Mouse (Mus musculus): Measurements from ENCODE around the gene Farp1. TPM values are rescaled to one million over a fixed set of nuclear protein-coding genes. Genes with fewer than 3 reads are reported as not detected.

Farp1 gene
- total and polyA plus RNA-seq, 2 experiments = 4.2 to 8.6 TPM

GRCm38 (mm10) chr14:121247287-121247686, 212.3 kb downstream of the Farp1 start:
- Histone ChIP-seq H3K36me3 (ENCODE audit: control insufficient read depth, insufficient read depth, low read length) (peaks cover 3% of the 10 kb centered on the region; the same call in 1 of the 2 replicates), H3K4me1 (ENCODE audit: control insufficient read depth, insufficient read depth, low read length) (peaks cover 8% of the 10 kb centered on the region; the same call in 1 of the 2 replicates), H3K9ac (ENCODE audit: low read depth, low read length) (no peak overlapping the region), H3K79me2 (ENCODE audit: control insufficient read depth, insufficient read depth, low read length) (no peaks in the 10 kb centered on the region), H3K27me3 (ENCODE audit: control insufficient read depth, insufficient read depth, low read length) (no peaks in the 10 kb centered on the region), H3K4me3 (ENCODE audit: insufficient read depth, low read depth, low read length) (no peak overlapping the region), H3K27ac (replicated peaks; ENCODE audit: insufficient read depth, low read depth, low read length) (no peak overlapping the region)
- 91% methylated on average over 7 of the region's 7 CpGs for WGBS
- TF ChIP-seq POLR2A (IDR thresholded peaks at IDR 0.05; ENCODE audit: extremely low read depth, insufficient read depth, low read length) (no peak), CTCF (IDR thresholded peaks at IDR 0.05; ENCODE audit: low read depth, low read length) (no peak)
- DNase-seq (ENCODE audit: extremely low read depth, low read depth, low spot score) = peak; percentile 19

GRCm38 (mm10) chr14:121248346-121248745, 213.3 kb downstream of the Farp1 start:
- TF ChIP-seq POLR2A (IDR thresholded peaks at IDR 0.05; ENCODE audit: extremely low read depth, insufficient read depth, low read length) = no peak
- TF ChIP-seq CTCF (IDR thresholded peaks at IDR 0.05; ENCODE audit: low read depth, low read length) = no peak
- Histone ChIP-seq H3K9ac (ENCODE audit: low read depth, low read length) (no peak overlapping the region), H3K79me2 (ENCODE audit: control insufficient read depth, insufficient read depth, low read length) (no peaks in the 10 kb centered on the region), H3K27ac (replicated peaks; ENCODE audit: insufficient read depth, low read depth, low read length) (peak overlapping the region; percentile 15; the same call in 1 of the 2 replicates), H3K4me3 (ENCODE audit: insufficient read depth, low read depth, low read length) (no peak overlapping the region), H3K36me3 (ENCODE audit: control insufficient read depth, insufficient read depth, low read length) (peaks cover 3% of the 10 kb centered on the region; the same call in 1 of the 2 replicates), H3K4me1 (ENCODE audit: control insufficient read depth, insufficient read depth, low read length) (peaks cover 11% of the 10 kb centered on the region; the same call in 1 of the 2 replicates), H3K27me3 (ENCODE audit: control insufficient read depth, insufficient read depth, low read length) (no peaks in the 10 kb centered on the region)
- WGBS = 84% methylated on average over 5 of the region's 5 CpGs
- DNase-seq (ENCODE audit: extremely low read depth, low read depth, low spot score) = no peak

GRCm38 (mm10) chr14:121251099-121251498, 216.1 kb downstream of the Farp1 start:
- no peak for DNase-seq (ENCODE audit: extremely low read depth, low read depth, low spot score)
- TF ChIP-seq POLR2A (IDR thresholded peaks at IDR 0.05; ENCODE audit: extremely low read depth, insufficient read depth, low read length) (no peak), CTCF (IDR thresholded peaks at IDR 0.05; ENCODE audit: low read depth, low read length) (no peak)
- peaks cover 14% of the 10 kb centered on the region; the same call in 1 of the 2 replicates for H3K4me1 ChIP-seq (ENCODE audit: control insufficient read depth, insufficient read depth, low read length)
- H3K27me3 ChIP-seq (ENCODE audit: control insufficient read depth, insufficient read depth, low read length) = no peaks in the 10 kb centered on the region
- peak overlapping the region; percentile 43 for H3K27ac ChIP-seq (replicated peaks; ENCODE audit: insufficient read depth, low read depth, low read length)
- 75% methylated on average over 5 of the region's 5 CpGs for WGBS
- H3K79me2 ChIP-seq (ENCODE audit: control insufficient read depth, insufficient read depth, low read length) = no peaks in the 10 kb centered on the region
- no peaks in the 10 kb centered on the region for H3K36me3 ChIP-seq (ENCODE audit: control insufficient read depth, insufficient read depth, low read length)
- H3K9ac ChIP-seq (ENCODE audit: low read depth, low read length) = no peak overlapping the region
- H3K4me3 ChIP-seq (ENCODE audit: insufficient read depth, low read depth, low read length) = no peak overlapping the region

GRCm38 (mm10) chr14:121251708-121252107, 216.7 kb downstream of the Farp1 start:
- Histone ChIP-seq H3K79me2 (ENCODE audit: control insufficient read depth, insufficient read depth, low read length) (no peaks in the 10 kb centered on the region), H3K4me1 (ENCODE audit: control insufficient read depth, insufficient read depth, low read length) (peaks cover 14% of the 10 kb centered on the region; the same call in 1 of the 2 replicates), H3K27me3 (ENCODE audit: control insufficient read depth, insufficient read depth, low read length) (no peaks in the 10 kb centered on the region), H3K36me3 (ENCODE audit: control insufficient read depth, insufficient read depth, low read length) (no peaks in the 10 kb centered on the region), H3K9ac (ENCODE audit: low read depth, low read length) (no peak overlapping the region), H3K4me3 (ENCODE audit: insufficient read depth, low read depth, low read length) (no peak overlapping the region), H3K27ac (replicated peaks; ENCODE audit: insufficient read depth, low read depth, low read length) (peak overlapping the region; percentile 86)
- TF ChIP-seq CTCF (IDR thresholded peaks at IDR 0.05; ENCODE audit: low read depth, low read length) = no peak
- no peak for TF ChIP-seq POLR2A (IDR thresholded peaks at IDR 0.05; ENCODE audit: extremely low read depth, insufficient read depth, low read length)
- 16% methylated on average over 4 of the region's 4 CpGs for WGBS
- peak; percentile 78 for DNase-seq (ENCODE audit: extremely low read depth, low read depth, low spot score)

- Histone ChIP-seq H3K27ac (replicated peaks; ENCODE audit: insufficient read depth, low read depth, low read length) (peak overlapping the region; percentile 86), H3K79me2 (ENCODE audit: control insufficient read depth, insufficient read depth, low read length) (no peaks in the 10 kb centered on the region), H3K36me3 (ENCODE audit: control insufficient read depth, insufficient read depth, low read length) (no peaks in the 10 kb centered on the region), H3K27me3 (ENCODE audit: control insufficient read depth, insufficient read depth, low read length) (no peaks in the 10 kb centered on the region), H3K4me3 (ENCODE audit: insufficient read depth, low read depth, low read length) (no peak overlapping the region), H3K9ac (ENCODE audit: low read depth, low read length) (peak overlapping the region; percentile 26; the same call in 1 of the 2 replicates), H3K4me1 (ENCODE audit: control insufficient read depth, insufficient read depth, low read length) (peaks cover 14% of the 10 kb centered on the region; the same call in 1 of the 2 replicates)
- peak; percentile 95 for DNase-seq (ENCODE audit: extremely low read depth, low read depth, low spot score)
- no peak for TF ChIP-seq CTCF (IDR thresholded peaks at IDR 0.05; ENCODE audit: low read depth, low read length)
- TF ChIP-seq POLR2A (IDR thresholded peaks at IDR 0.05; ENCODE audit: extremely low read depth, insufficient read depth, low read length) = no peak
- WGBS = 24% methylated on average over 10 of the region's 10 CpGs
Observed at GRCm38 (mm10) chr14:121252542-121252941, 217.5 kb downstream of the Farp1 start.

GRCm38 (mm10) chr14:121254869-121255268, 219.9 kb downstream of the Farp1 start:
- H3K27me3 ChIP-seq (ENCODE audit: control insufficient read depth, insufficient read depth, low read length) = no peaks in the 10 kb centered on the region
- DNase-seq (ENCODE audit: extremely low read depth, low read depth, low spot score) = no peak
- TF ChIP-seq CTCF (IDR thresholded peaks at IDR 0.05; ENCODE audit: low read depth, low read length) (no peak), POLR2A (IDR thresholded peaks at IDR 0.05; ENCODE audit: extremely low read depth, insufficient read depth, low read length) (no peak)
- no peaks in the 10 kb centered on the region for H3K79me2 ChIP-seq (ENCODE audit: control insufficient read depth, insufficient read depth, low read length)
- no peak overlapping the region for H3K27ac ChIP-seq (replicated peaks; ENCODE audit: insufficient read depth, low read depth, low read length)
- H3K4me3 ChIP-seq (ENCODE audit: insufficient read depth, low read depth, low read length) = no peak overlapping the region
- no peaks in the 10 kb centered on the region for H3K36me3 ChIP-seq (ENCODE audit: control insufficient read depth, insufficient read depth, low read length)
- peaks cover 14% of the 10 kb centered on the region; the same call in 1 of the 2 replicates for H3K4me1 ChIP-seq (ENCODE audit: control insufficient read depth, insufficient read depth, low read length)
- no peak overlapping the region for H3K9ac ChIP-seq (ENCODE audit: low read depth, low read length)
- 96% methylated on average over 10 of the region's 10 CpGs for WGBS
